Mouse (Mus musculus) hindbrain, postnatal 0 days (tissue): ENCODE data around the gene Tgif2. TPM values are rescaled to one million over a fixed set of nuclear protein-coding genes. Genes with fewer than 3 reads are reported as not detected.
"Not testable (repeated sequence)": the region's sequence is repeated elsewhere in the genome, so short reads cannot be mapped to it uniquely, and the experiment has no call there.

Experiments
- ATAC-seq: fragments of 200-750 bp; cut with Nextera tagmentation; 2 replicates; pipeline ENCODE4 v1.8.0; 2017; ENCODE audit warnings: mild to moderate bottlenecking, moderate TSS enrichment, moderate library complexity
- DNase-seq: peaks from one replicate; pipeline ENCODE4 v3.0.0-alpha.2; 2015; ENCODE audit warnings: low spot score
- H3K27ac ChIP-seq: fragments of 300-500 bp; sonication (generic); 2 replicates; pipeline ENCODE4 v1.5.1; 2014; ENCODE audit warnings: mild to moderate bottlenecking
- H3K27me3 ChIP-seq: fragments of 300-500 bp; sonication (generic); 2 replicates; pipeline ENCODE4 v1.6.1; 2014; ENCODE audit warnings: low read length, mixed read lengths; ENCODE audit not compliant: insufficient read depth
- H3K36me3 ChIP-seq: fragments of 300-500 bp; sonication (generic); 2 replicates; pipeline ENCODE4 v1.6.1; 2014; ENCODE audit warnings: low read length, mixed read lengths; ENCODE audit not compliant: insufficient read depth
- H3K4me1 ChIP-seq: fragments of 300-500 bp; sonication (generic); 2 replicates; pipeline ENCODE4 v1.6.1; 2014; ENCODE audit warnings: antibody characterized with exemption, low read length, mixed read lengths; ENCODE audit not compliant: insufficient read depth
- H3K4me2 ChIP-seq: fragments of 300-500 bp; sonication (generic); 2 replicates; pipeline ENCODE4 v1.6.1; 2014; ENCODE audit warnings: low read depth, mild to moderate bottlenecking, low read length, moderate library complexity, mixed read lengths
- H3K4me3 ChIP-seq: fragments of 300-500 bp; sonication (generic); 2 replicates; pipeline ENCODE4 v1.5.1; 2014; ENCODE audit warnings: low read length
- H3K9ac ChIP-seq: fragments of 300-500 bp; sonication (generic); replicated peaks from 2 replicates; pipeline ENCODE4 v1.6.1; 2014; ENCODE audit warnings: mild to moderate bottlenecking, low read length, moderate library complexity, mixed read lengths
- H3K9me3 ChIP-seq: fragments of 300-500 bp; sonication (generic); 2 replicates; pipeline ENCODE4 v1.6.1; 2016; ENCODE audit warnings: low read length, mixed read lengths
- CTCF ChIP-seq: IDR thresholded peaks from 2 replicates; pipeline ENCODE4 v1.5.1; 2016; ENCODE audit warnings: antibody characterized with exemption, control low read depth, low read depth
- WGBS: fragments of 180-500 bp; shearing (Covaris S2); extraction: QIAGEN DNeasy Blood & Tissue Kit; methylation state at CpG from one replicate; pipeline ENCODE4 v1.1.7; 2014; 5-methylcytosine and 5-hydroxymethylcytosine counted together
- polyA plus RNA-seq: library from polyadenylated mRNA; unstranded; fragments of >200 nt; fragmentation: Nextera tagmentation; extraction: Ambion mirVana; gene quantifications from 2 replicates; pipeline ENCODE4 v1.2.1, GENCODE M21; 2015
- total RNA-seq: library from RNA; depleted of rRNA; stranded (reverse); fragments of >200 nt; gene quantifications from 2 replicates; pipeline ENCODE4 v1.2.3, GENCODE M21; 2014

The Tgif2 gene
- total and polyA plus RNA-seq, 2 experiments from 2014 or later, result 14.4 to 18.2 TPM

DNA sequence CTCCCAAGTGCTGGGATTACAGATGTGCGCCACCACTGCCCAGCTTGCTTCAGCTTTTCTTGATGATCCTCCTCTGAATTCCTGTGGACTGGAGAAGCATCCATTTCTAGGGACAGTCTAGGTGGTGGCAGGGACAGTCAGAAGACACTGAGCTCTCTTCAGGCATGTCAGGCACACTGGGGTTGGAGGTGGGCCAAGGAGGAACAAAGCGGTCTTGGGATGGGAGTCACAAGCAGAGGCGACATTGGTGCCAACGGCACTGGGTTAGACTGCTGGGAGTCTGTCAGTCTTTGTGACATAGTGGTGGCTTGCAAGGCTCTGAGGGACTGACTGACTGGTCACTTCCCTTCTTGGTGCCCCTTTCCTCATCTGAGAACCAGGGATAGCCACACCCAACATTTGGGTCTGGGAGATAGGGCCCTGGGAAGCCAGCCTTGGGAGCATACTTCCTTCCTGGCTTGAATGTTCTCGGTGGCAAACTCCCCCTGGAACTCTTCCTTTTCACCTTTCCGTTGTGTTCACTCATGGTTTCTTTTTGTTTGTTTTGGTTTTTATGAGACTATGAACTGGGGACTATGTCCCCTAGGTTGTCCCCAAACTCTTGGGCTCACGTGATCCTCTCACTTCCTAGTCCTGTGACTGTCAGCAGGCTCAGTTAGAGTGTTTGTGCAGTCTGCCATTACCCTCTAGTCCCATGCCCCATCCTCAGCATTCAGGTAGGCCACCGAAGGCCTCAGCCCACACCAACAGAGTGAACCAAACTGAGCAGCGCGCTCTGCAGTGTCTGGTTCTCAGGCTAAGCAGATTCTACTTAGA, 44.8 kb downstream of the Tgif2 start:
- Histone ChIP-seq H3K27me3 (no peaks in the 10 kb centered on the region), H3K36me3 (no peaks in the 10 kb centered on the region), H3K9ac (no peak overlapping the region), H3K4me1 (no peaks in the 10 kb centered on the region), H3K27ac (no peak overlapping the region), H3K4me3 (no peak overlapping the region), H3K9me3 (no peaks in the 10 kb centered on the region), H3K4me2 (no peak overlapping the region)
- ATAC-seq (no peak), DNase-seq (no peak)
- no peak for TF ChIP-seq CTCF
- 79% methylated on average over 10 of the region's 10 CpGs for WGBS

DNA sequence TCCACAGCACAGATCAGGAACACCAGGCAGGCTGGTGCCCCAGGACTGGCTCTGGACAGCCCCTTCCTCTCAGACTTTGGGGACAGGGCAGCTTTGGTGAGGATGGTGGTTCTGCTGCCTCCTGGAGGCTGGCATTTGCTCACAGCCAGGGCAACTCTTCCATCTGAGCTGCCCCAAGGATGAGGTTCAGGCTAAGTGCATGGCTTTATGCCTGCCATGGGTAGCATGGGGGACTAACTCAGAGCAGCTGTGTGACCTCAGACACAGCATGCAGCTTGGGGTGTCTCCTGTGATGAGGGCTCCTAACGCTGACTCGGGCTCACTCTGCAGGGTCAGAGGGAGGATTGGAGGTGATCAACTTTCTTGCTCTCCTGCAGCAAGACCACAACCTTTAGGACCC, 45.9 kb downstream of the Tgif2 start:
- ATAC-seq, H3K27ac ChIP-seq, H3K4me1 ChIP-seq, H3K4me2 ChIP-seq, H3K9ac ChIP-seq, DNase-seq, H3K4me3 ChIP-seq, H3K36me3 ChIP-seq, H3K27me3 ChIP-seq, H3K9me3 ChIP-seq: not testable (repeated sequence)
- WGBS, result 80% methylated on average over 2 of the region's 2 CpGs
- TF ChIP-seq CTCF, result peak; percentile 29

DNA sequence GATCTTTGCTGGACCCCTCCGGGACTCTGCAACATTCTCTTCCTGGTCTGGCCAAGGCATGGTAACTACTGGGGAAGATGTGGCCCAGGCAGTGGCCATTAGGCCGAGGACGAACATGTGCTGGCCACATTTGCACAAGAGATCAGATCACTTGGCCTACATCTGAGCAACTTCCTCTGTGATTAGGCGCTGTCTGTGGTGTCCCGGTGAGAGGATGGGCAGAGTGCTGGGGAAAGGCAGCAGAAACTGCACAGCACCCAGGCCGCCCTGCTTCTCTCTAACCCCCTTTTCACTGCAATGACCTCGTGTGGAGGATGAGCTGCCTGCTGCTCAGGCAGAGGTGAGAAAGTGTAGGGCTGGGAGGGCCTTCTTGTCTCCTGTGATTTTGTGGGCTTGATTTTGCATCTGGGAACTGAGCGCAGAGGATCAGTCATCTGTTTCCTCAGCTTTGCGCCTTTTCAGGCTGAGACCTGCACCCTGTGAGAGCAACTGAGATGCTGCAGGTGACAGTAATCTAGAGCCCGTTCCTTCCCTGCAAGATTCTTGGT, 46.4 kb downstream of the Tgif2 start:
- no peak for TF ChIP-seq CTCF
- Histone ChIP-seq H3K4me1 (no peaks in the 10 kb centered on the region), H3K4me3 (no peak overlapping the region), H3K9me3 (no peaks in the 10 kb centered on the region), H3K36me3 (no peaks in the 10 kb centered on the region), H3K27me3 (no peaks in the 10 kb centered on the region), H3K9ac (no peak overlapping the region), H3K27ac (no peak overlapping the region), H3K4me2 (no peak overlapping the region)
- ATAC-seq (no peak), DNase-seq (no peak)
- 86% methylated on average over 10 of the region's 10 CpGs for WGBS

DNA sequence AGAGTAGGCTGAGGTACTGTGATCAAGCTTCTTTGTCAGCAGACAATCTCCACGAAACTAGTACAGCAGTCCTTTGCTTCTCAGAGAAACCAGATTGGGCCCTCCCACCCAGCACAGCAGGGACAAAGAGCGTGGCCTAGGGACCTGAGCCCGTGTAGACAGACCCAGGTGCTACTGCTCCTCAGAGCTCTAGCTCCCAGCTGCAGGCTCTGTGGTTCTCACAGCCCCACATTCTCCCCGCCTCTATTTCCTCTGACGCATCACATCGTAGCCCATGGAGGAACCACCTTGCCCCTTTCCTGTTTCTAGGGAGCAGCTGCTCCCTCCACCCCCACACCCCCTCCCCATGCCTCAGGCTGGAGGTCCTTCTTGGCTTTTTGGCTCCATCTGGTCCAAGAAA, 47.2 kb downstream of the Tgif2 start, which contains the start of gene Sla2:
TSS of gene Sla2 (minus strand) at position 176 of the 400 bp plus-strand sequence.
- H3K4me3 ChIP-seq, result no peak within 1 kb of the TSS
- no peak within 1 kb of the TSS for H3K27ac ChIP-seq
- H3K9ac ChIP-seq, result no peak within 1 kb of the TSS
- ATAC-seq, result no peak
- H3K4me1 ChIP-seq, result no peaks in the 10 kb centered on the region
- WGBS, result 71% methylated on average over 6 of the region's 6 CpGs
- no peaks in the 10 kb centered on the region for H3K27me3 ChIP-seq
- no peak for TF ChIP-seq CTCF
- H3K9me3 ChIP-seq, result no peaks in the 10 kb centered on the region
- H3K36me3 ChIP-seq, result no peaks in the 10 kb centered on the region
- no peak for DNase-seq
- no peak within 1 kb of the TSS for H3K4me2 ChIP-seq

DNA sequence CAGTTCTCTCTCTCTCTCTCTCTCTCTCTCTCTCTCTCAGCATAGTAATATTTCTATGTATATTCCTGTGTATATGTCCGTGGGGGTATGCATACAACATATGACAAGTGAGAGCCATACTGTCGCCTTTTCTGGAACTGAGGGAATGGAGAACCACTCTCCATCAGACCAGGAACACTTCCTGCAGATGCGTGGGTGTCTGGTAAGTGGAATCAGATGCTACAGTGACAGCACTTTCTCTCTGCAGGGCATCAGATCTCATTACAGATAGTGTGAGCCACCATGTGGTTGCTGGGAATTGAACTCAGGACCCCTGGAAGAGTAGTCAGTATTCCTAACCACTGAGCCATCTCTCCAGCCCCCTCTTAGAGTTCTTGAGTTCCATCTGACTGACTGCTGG, 48.7 kb downstream of the Tgif2 start:
- 80% methylated on average over 3 of the region's 3 CpGs for WGBS
- DNase-seq, result no peak
- Histone ChIP-seq H3K36me3 (no peaks in the 10 kb centered on the region), H3K4me3 (no peak overlapping the region), H3K4me1 (peaks cover 4% of the 10 kb centered on the region), H3K27ac (no peak overlapping the region), H3K9me3 (no peaks in the 10 kb centered on the region), H3K27me3 (no peaks in the 10 kb centered on the region), H3K4me2 (no peak overlapping the region), H3K9ac (no peak overlapping the region)
- TF ChIP-seq CTCF, result no peak
- ATAC-seq, result no peak

DNA sequence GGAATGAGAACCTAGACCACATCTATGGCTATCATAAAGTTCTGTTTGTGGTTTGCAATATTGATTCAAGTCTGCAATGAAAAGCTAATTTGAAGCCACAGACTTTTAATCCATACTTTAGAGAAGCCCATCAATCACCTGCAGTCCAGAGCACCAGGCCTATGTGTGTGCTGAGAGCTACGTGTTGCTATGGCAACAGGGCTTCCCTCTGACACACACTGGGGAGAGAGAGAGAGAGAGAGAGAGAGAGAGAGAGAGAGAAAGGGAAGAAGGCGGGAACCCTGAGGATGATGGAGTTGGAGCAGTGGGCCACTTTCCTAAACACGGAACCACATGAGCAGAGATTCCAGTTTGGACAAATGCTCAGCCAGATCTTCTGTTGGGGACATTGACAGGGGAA, 52.4 kb downstream of the Tgif2 start:
- Histone ChIP-seq H3K36me3 (no peaks in the 10 kb centered on the region), H3K27ac (no peak overlapping the region), H3K9ac (no peak overlapping the region), H3K4me3 (no peak overlapping the region), H3K4me2 (no peak overlapping the region), H3K9me3 (no peaks in the 10 kb centered on the region), H3K4me1 (peaks cover 4% of the 10 kb centered on the region), H3K27me3 (no peaks in the 10 kb centered on the region)
- DNase-seq (peak; percentile 70), ATAC-seq (peak; percentile 55; the same call in 1 of the 2 replicates)
- no peak for TF ChIP-seq CTCF
- 16% methylated on average over 3 of the region's 3 CpGs for WGBS

DNA sequence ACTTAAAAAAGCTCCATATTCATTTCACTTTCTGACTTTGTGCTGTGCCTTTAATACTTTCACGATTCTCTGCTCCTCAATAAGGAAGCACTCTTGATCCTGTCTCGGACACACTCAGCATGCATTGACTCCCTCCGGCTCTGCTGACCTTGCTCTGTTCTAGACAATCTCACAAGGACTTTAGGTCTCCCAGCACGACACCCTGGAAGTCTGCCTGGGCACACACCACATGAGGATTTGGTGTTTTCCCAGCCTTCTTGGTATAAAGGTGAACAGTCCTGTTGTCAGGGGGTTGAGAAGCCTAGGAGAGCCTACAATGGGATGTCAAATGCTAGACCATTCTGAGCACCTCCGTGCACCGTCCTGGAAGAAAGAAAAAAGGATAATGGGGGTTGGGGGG, 53.0 kb downstream of the Tgif2 start:
- Histone ChIP-seq H3K27me3 (no peaks in the 10 kb centered on the region), H3K4me1 (peaks cover 4% of the 10 kb centered on the region), H3K4me3 (no peak overlapping the region), H3K9me3 (no peaks in the 10 kb centered on the region), H3K9ac (no peak overlapping the region), H3K4me2 (no peak overlapping the region), H3K36me3 (no peaks in the 10 kb centered on the region), H3K27ac (no peak overlapping the region)
- ATAC-seq, result no peak
- no peak for TF ChIP-seq CTCF
- 57% methylated on average over 6 of the region's 6 CpGs for WGBS
- no peak for DNase-seq
